34 mouse cellular contexts compared by ENCODE assay signal in genomic region chr10:61249951-61250350, GRCm38 (mm10). TPM values are rescaled to one million over a fixed set of nuclear protein-coding genes. Genes with fewer than 3 reads are reported as not detected.
DNase-seq lines count a peak whose midpoint lies in the region; ATAC-seq lines count a peak whose summit lies in the region.
"Had no signal": no experiment of that assay in that cellular context is flagged by ENCODE, and none has a peak within 500 bp of the region (broad histone marks: within the 10 kb centered on the region; RNA-seq: fewer than 3 reads in every experiment).

No protein-coding gene starts in this region.

- H3K4me1 ChIP-seq in midbrain, embryonic 11.5 days (ENCODE audit: control insufficient read depth, insufficient read depth, low read length): peaks cover 4% of the 10 kb centered on the region; the same call in 1 of the 2 replicates
- H3K4me1 ChIP-seq in midbrain, embryonic 14.5 days (ENCODE audit: control insufficient read depth, insufficient read depth, low read length): no peaks in the 10 kb centered on the region
- peaks cover 8% of the 10 kb centered on the region for H3K4me1 ChIP-seq in embryonic facial prominence, embryonic 10.5 days
- peaks cover 16% of the 10 kb centered on the region; the same call in 1 of the 2 replicates for H3K4me1 ChIP-seq in limb, embryonic 12.5 days (replicated peaks)
- H3K4me1 ChIP-seq in forebrain, embryonic 12.5 days: peaks cover 6% of the 10 kb centered on the region; the same call in 1 of the 2 replicates
- H3K4me1 ChIP-seq: liver, embryonic 13.5 days had no signal

- 11% methylated on average over 2 of the region's 2 CpGs for WGBS in midbrain, embryonic 11.5 days
- 16% methylated on average over 2 of the region's 2 CpGs for WGBS in midbrain, embryonic 14.5 days
- 16% methylated on average over 2 of the region's 2 CpGs for WGBS in embryonic facial prominence, embryonic 10.5 days
- 16% methylated on average over 2 of the region's 2 CpGs for WGBS in limb, embryonic 12.5 days
- WGBS in forebrain, embryonic 12.5 days: 11% methylated on average over 2 of the region's 2 CpGs

- no peak overlapping the region for H3K4me2 ChIP-seq in midbrain, embryonic 11.5 days
- no peak overlapping the region for H3K4me2 ChIP-seq in midbrain, embryonic 14.5 days (ENCODE audit: low read length)
- H3K4me2 ChIP-seq in limb, embryonic 12.5 days: no peak overlapping the region
- no peak overlapping the region for H3K4me2 ChIP-seq in forebrain, embryonic 12.5 days
- H3K4me2 ChIP-seq: forebrain, embryonic 13.5 days; heart, embryonic 11.5 days; hindbrain, embryonic 15.5 days; limb, embryonic 15.5 days; liver, embryonic 13.5 days; neural tube, embryonic 12.5 days had no signal

- H3K27me3 ChIP-seq in midbrain, embryonic 11.5 days (ENCODE audit: control insufficient read depth, insufficient read depth, low read length): no peaks in the 10 kb centered on the region
- no peaks in the 10 kb centered on the region for H3K27me3 ChIP-seq in midbrain, embryonic 14.5 days (ENCODE audit: control insufficient read depth, insufficient read depth, low read length)
- H3K27me3 ChIP-seq in embryonic facial prominence, embryonic 10.5 days (replicated peaks; ENCODE audit: low read depth, poor library complexity, severe bottlenecking): no peaks in the 10 kb centered on the region
- no peaks in the 10 kb centered on the region for H3K27me3 ChIP-seq in limb, embryonic 12.5 days
- H3K27me3 ChIP-seq in forebrain, embryonic 12.5 days: no peaks in the 10 kb centered on the region
- H3K27me3 ChIP-seq: forebrain, embryonic 13.5 days; hindbrain, embryonic 15.5 days; limb, embryonic 15.5 days; liver, embryonic 13.5 days; neural tube, embryonic 12.5 days had no signal

- H3K4me3 ChIP-seq in midbrain, embryonic 11.5 days (ENCODE audit: low read depth, low read length): no peak overlapping the region
- H3K4me3 ChIP-seq in midbrain, embryonic 14.5 days (replicated peaks; ENCODE audit: low read depth, low read length): no peak overlapping the region
- no peak overlapping the region for H3K4me3 ChIP-seq in embryonic facial prominence, embryonic 10.5 days
- H3K4me3 ChIP-seq in limb, embryonic 12.5 days (replicated peaks): no peak overlapping the region
- no peak overlapping the region for H3K4me3 ChIP-seq in forebrain, embryonic 12.5 days (replicated peaks)
- H3K4me3 ChIP-seq: erythroblast, embryonic 14.5 days; forebrain, embryonic 13.5 days; hindbrain, embryonic 15.5 days; limb, embryonic 15.5 days; liver, embryonic 13.5 days; myocyte; neural tube, embryonic 12.5 days had no signal

- H3K9ac ChIP-seq in midbrain, embryonic 11.5 days (ENCODE audit: low read length): peak overlapping the region; percentile 9; the same call in 1 of the 2 replicates
- no peak overlapping the region for H3K9ac ChIP-seq in midbrain, embryonic 14.5 days (replicated peaks; ENCODE audit: low read length)
- H3K9ac ChIP-seq in limb, embryonic 12.5 days (replicated peaks): no peak overlapping the region
- no peak overlapping the region for H3K9ac ChIP-seq in forebrain, embryonic 12.5 days
- H3K9ac ChIP-seq: forebrain, embryonic 13.5 days; hindbrain, embryonic 15.5 days; limb, embryonic 15.5 days; liver, embryonic 13.5 days; neural tube, embryonic 12.5 days had no signal

- H3K36me3 ChIP-seq in midbrain, embryonic 11.5 days (ENCODE audit: control insufficient read depth, insufficient read depth, low read length): no peaks in the 10 kb centered on the region
- no peaks in the 10 kb centered on the region for H3K36me3 ChIP-seq in midbrain, embryonic 14.5 days (ENCODE audit: control insufficient read depth, insufficient read depth, low read length)
- no peaks in the 10 kb centered on the region for H3K36me3 ChIP-seq in embryonic facial prominence, embryonic 10.5 days (replicated peaks)
- no peaks in the 10 kb centered on the region for H3K36me3 ChIP-seq in limb, embryonic 12.5 days
- no peaks in the 10 kb centered on the region for H3K36me3 ChIP-seq in forebrain, embryonic 12.5 days (replicated peaks)
- H3K36me3 ChIP-seq: hindbrain, embryonic 15.5 days; limb, embryonic 15.5 days; liver, embryonic 13.5 days; neural tube, embryonic 12.5 days had no signal

- no peak for DNase-seq in midbrain, embryonic 11.5 days (ENCODE audit: low spot score, missing footprints)
- DNase-seq in midbrain, embryonic 14.5 days: no peak
- no peak for DNase-seq in embryonic facial prominence, embryonic 10.5 days (ENCODE audit: low spot score)
- DNase-seq in urinary bladder, postnatal 10 days (ENCODE audit: low spot score): no peak
- no peak for DNase-seq in lung, postnatal 25 days (ENCODE audit: low spot score)
- DNase-seq: adrenal gland, postnatal 25 days; cerebellum, adult 11-12 months; cerebellum, adult 9-11 months; embryo, embryonic 11 days; gastrocnemius, postnatal 25 days; heart, adult 11 months; heart, postnatal 4 days; kidney, adult 11 months; kidney, postnatal 14 days; liver, embryonic 13.5 days; lung, adult 18-20 months; right cerebral cortex, postnatal 25 days; spleen, adult 18-20 months; thymus, postnatal 25 days had no signal

- no peak overlapping the region for H3K27ac ChIP-seq in midbrain, embryonic 11.5 days (ENCODE audit: low read depth, low read length)
- H3K27ac ChIP-seq in midbrain, embryonic 14.5 days (replicated peaks; ENCODE audit: low read depth, low read length): no peak overlapping the region
- H3K27ac ChIP-seq in embryonic facial prominence, embryonic 10.5 days (replicated peaks): peak overlapping the region; percentile 36; the same call in 1 of the 2 replicates
- H3K27ac ChIP-seq in limb, embryonic 12.5 days: peak overlapping the region; percentile 57
- H3K27ac ChIP-seq in forebrain, embryonic 12.5 days: no peak overlapping the region
- H3K27ac ChIP-seq: forebrain, embryonic 13.5 days; hindbrain, embryonic 15.5 days; limb, embryonic 15.5 days; liver, embryonic 13.5 days; macrophage; neural tube, embryonic 12.5 days had no signal

- H3K9me3 ChIP-seq in midbrain, embryonic 11.5 days (ENCODE audit: control insufficient read depth, low read length): no peaks in the 10 kb centered on the region
- peaks cover 2% of the 10 kb centered on the region; the same call in 1 of the 2 replicates for H3K9me3 ChIP-seq in midbrain, embryonic 14.5 days (ENCODE audit: control insufficient read depth, low read length)
- H3K9me3 ChIP-seq in embryonic facial prominence, embryonic 10.5 days: 0 out of 2 replicates have a peak, but pooled peaks cover 2% of the 10 kb centered on the region
- H3K9me3 ChIP-seq in limb, embryonic 12.5 days: no peaks in the 10 kb centered on the region
- no peaks in the 10 kb centered on the region for H3K9me3 ChIP-seq in forebrain, embryonic 12.5 days
- H3K9me3 ChIP-seq: forebrain, embryonic 13.5 days; hindbrain, embryonic 15.5 days; limb, embryonic 15.5 days; liver, embryonic 13.5 days; neural tube, embryonic 12.5 days had no signal

- no peak for ATAC-seq in midbrain, embryonic 11.5 days (ENCODE audit: low FRiP score)
- no peak for ATAC-seq in midbrain, embryonic 14.5 days (ENCODE audit: low FRiP score, low TSS enrichment)
- no peak for ATAC-seq in limb, embryonic 12.5 days (ENCODE audit: insufficient number of reproducible peaks, insufficient read depth, low FRiP score, low TSS enrichment, low read depth)
- no peak for ATAC-seq in forebrain, embryonic 12.5 days (ENCODE audit: low FRiP score)
- ATAC-seq: forebrain, embryonic 13.5 days; inflammation-experienced regulatory T-cells, adult 6 months; lung, postnatal 0 days had no signal

RNA-seq across cellular contexts. Expression of gene Adamts14, which starts 23.3 kb away (rescaled TPM):
- polyA plus RNA-seq in midbrain, embryonic 11.5 days (2014; fragmentation: Nextera tagmentation; extraction: Ambion mirVana): 0.21 and 0.31 TPM in 2 replicates
- 0.15 and 0.22 TPM in 2 replicates for polyA plus RNA-seq in midbrain, embryonic 14.5 days (2014; fragmentation: Nextera tagmentation; extraction: Ambion mirVana)
- polyA plus RNA-seq in embryonic facial prominence, embryonic 10.5 days (2016; fragmentation: Nextera tagmentation; extraction: Ambion mirVana): 0.40 and 0.42 TPM in 2 replicates
- polyA plus RNA-seq in limb, embryonic 12.5 days (2016; fragmentation: Nextera tagmentation; extraction: Ambion mirVana): 0.85 and 1.2 TPM in 2 replicates
- polyA plus RNA-seq in forebrain, embryonic 12.5 days (2016; fragmentation: Nextera tagmentation; extraction: Ambion mirVana): 0.36 and 0.45 TPM in 2 replicates
- polyA plus RNA-seq: erythroblast, embryonic 14.5 days; inflammation-experienced regulatory T-cells, adult 6 months had no signal

RNA-seq across cellular contexts. Expression of gene Prf1, which starts 47.7 kb away (rescaled TPM):
- polyA plus RNA-seq in midbrain, embryonic 11.5 days (2014; fragmentation: Nextera tagmentation; extraction: Ambion mirVana): 0.07 TPM in 1 of 2 replicates, not detected in the other
- not detected in 2 replicates for polyA plus RNA-seq in midbrain, embryonic 14.5 days (2014; fragmentation: Nextera tagmentation; extraction: Ambion mirVana)
- not detected in 2 replicates for polyA plus RNA-seq in embryonic facial prominence, embryonic 10.5 days (2016; fragmentation: Nextera tagmentation; extraction: Ambion mirVana)
- polyA plus RNA-seq in limb, embryonic 12.5 days (2016; fragmentation: Nextera tagmentation; extraction: Ambion mirVana): not detected in 2 replicates
- not detected in 2 replicates for polyA plus RNA-seq in forebrain, embryonic 12.5 days (2016; fragmentation: Nextera tagmentation; extraction: Ambion mirVana)
- polyA plus RNA-seq: erythroblast, embryonic 14.5 days; forebrain, embryonic 13.5 days; hindbrain, embryonic 15.5 days; kidney, embryonic 14.5 days; liver, embryonic 13.5 days; macrophage; midbrain, postnatal 0 days; neural tube, embryonic 12.5 days; stomach, embryonic 16.5 days had no signal

Comparison
In these comparisons a context has a peak if more than half of its experiments do, and no peak if none do; other contexts are left out.
1. H3K27ac ChIP-seq: peak in embryonic facial prominence, embryonic 10.5 days (single experiment) and limb, embryonic 12.5 days (single experiment); none in midbrain, embryonic 11.5 days (single experiment), midbrain, embryonic 14.5 days (single experiment) and forebrain, embryonic 12.5 days (single experiment).